Mouse (Mus musculus) ES-E14 (cell line): ENCODE measurements at regions not wholly inside any gene's neighbourhood (a gene's known extent, or its start where the extent isn't known, plus 50 kb on each side); places are given as distances from the start of the nearest gene placed in this dataset.

Source experiments
- DNase-seq: peaks from one replicate; pipeline ENCODE4 v3.0.0-alpha.2; 2013; ENCODE audit warnings: low read depth, low spot score
- H3K27ac ChIP-seq: 2 replicates; pipeline ENCODE4 v1.5.1; 2012; ENCODE audit warnings: low read depth, mild to moderate bottlenecking, low read length, moderate library complexity, mixed read lengths; ENCODE audit not compliant: poor library complexity, insufficient read depth, severe bottlenecking
- H3K36me3 ChIP-seq: 2 replicates; pipeline ENCODE4 v1.6.1; 2012; ENCODE audit warnings: mild to moderate bottlenecking, low read length, moderate library complexity, mixed read lengths; ENCODE audit not compliant: control insufficient read depth, poor library complexity, insufficient read depth, severe bottlenecking
- H3K4me1 ChIP-seq, 2 experiments: fragments of 150-350 bp in 1 of 2; sonication (generic) in 1 of 2; 2 replicates each; pipeline ENCODE4 v1.6.1; 2012; ENCODE audit warnings: low read length in 2 of 2, mild to moderate bottlenecking in 1 of 2, mixed read lengths in 1 of 2; ENCODE audit not compliant: control insufficient read depth in 2 of 2, insufficient read depth in 2 of 2, poor library complexity in 1 of 2
- H3K4me3 ChIP-seq, 2 experiments: fragments of 150-350 bp in 1 of 2; sonication (generic) in 1 of 2; 2 replicates each; pipeline ENCODE4 v1.5.1; 2012; ENCODE audit warnings: low read length in 2 of 2, low read depth in 1 of 2, mild to moderate bottlenecking in 1 of 2, mixed read lengths in 1 of 2; ENCODE audit not compliant: insufficient read depth in 1 of 2, poor library complexity in 1 of 2, severe bottlenecking in 1 of 2
- H3K9ac ChIP-seq: 2 replicates; pipeline ENCODE4 v1.6.1; 2012; ENCODE audit warnings: low read depth, mild to moderate bottlenecking, low read length, mixed read lengths; ENCODE audit not compliant: poor library complexity, insufficient read depth, severe bottlenecking
- H3K9me3 ChIP-seq: fragments of 150-350 bp; sonication (generic); 2 replicates; pipeline ENCODE4 v1.6.1; 2012; ENCODE audit warnings: low read depth, mild to moderate bottlenecking, low read length; ENCODE audit not compliant: control insufficient read depth, insufficient read depth
- CHD2 ChIP-seq: IDR thresholded peaks from 2 replicates; pipeline ENCODE4 v1.6.1; 2014; ENCODE audit warnings: mild to moderate bottlenecking, low read depth, low read length, inconsistent platforms
- HCFC1 ChIP-seq: IDR thresholded peaks from 2 replicates; pipeline ENCODE4 v1.6.1; 2012; ENCODE audit warnings: low read length, inconsistent platforms, borderline replicate concordance; ENCODE audit not compliant: insufficient read depth
- MAFK ChIP-seq: IDR thresholded peaks from 2 replicates; pipeline ENCODE4 v1.6.1; 2014; ENCODE audit warnings: mild to moderate bottlenecking, low read depth, low read length, inconsistent platforms; ENCODE audit not compliant: insufficient read depth
- ZC3H11A ChIP-seq: IDR thresholded peaks from 2 replicates; pipeline ENCODE4 v1.6.1; 2012; ENCODE audit warnings: low read depth, mild to moderate bottlenecking, inconsistent platforms, low read length, borderline replicate concordance
- ZNF384 ChIP-seq: IDR thresholded peaks from 2 replicates; pipeline ENCODE4 v1.6.1; 2012; ENCODE audit warnings: low read depth, low read length, inconsistent platforms
- in situ Hi-C, 2 experiments: fragments of 600-800 bp; cut with MboI; formaldehyde crosslinking; loops; one replicate each; pipeline ENCODE4 v1.15.1; 2025; ENCODE audit warnings: low sequenced_read_pairs in 2 of 2, inconsistent platforms in 1 of 2; ENCODE audit not compliant: unreplicated experiment in 2 of 2

- Histone ChIP-seq H3K4me1 (no peaks in the 10 kb centered on the region), H3K9me3 (no peaks in the 10 kb centered on the region), H3K4me3 (no peak overlapping the region), H3K36me3 (no peaks in the 10 kb centered on the region), H3K27ac (no peak overlapping the region), H3K9ac (no peak overlapping the region)
- DNase-seq, result no peak
- TF ChIP-seq HCFC1, result no peak
- no peak for TF ChIP-seq MAFK
- TF ChIP-seq ZC3H11A, result no peak
- no peak for TF ChIP-seq CHD2
- no peak for TF ChIP-seq ZNF384
- in situ Hi-C loops, result no loop called here
Observed at GRCm38 (mm10) chr10:68666094-68666493, 57.4 kb upstream of the Tmem26 start.

- Histone ChIP-seq H3K9ac (no peak overlapping the region), H3K4me3 (no peak overlapping the region), H3K27ac (no peak overlapping the region), H3K4me1 (no peaks in the 10 kb centered on the region), H3K9me3 (no peaks in the 10 kb centered on the region), H3K36me3 (no peaks in the 10 kb centered on the region)
- TF ChIP-seq HCFC1 (no peak), ZC3H11A (no peak), CHD2 (no peak), MAFK (no peak), ZNF384 (no peak)
- in situ Hi-C loops, result no loop called here
- no peak for DNase-seq
Observed at GRCm38 (mm10) chr10:68669330-68669729, 54.1 kb upstream of the Tmem26 start.

GRCm38 (mm10) chr10:68669992-68670391, 53.5 kb upstream of the Tmem26 start:
- Histone ChIP-seq H3K4me1 (no peaks in the 10 kb centered on the region), H3K4me3 (no peak overlapping the region), H3K9me3 (no peaks in the 10 kb centered on the region), H3K27ac (no peak overlapping the region), H3K36me3 (no peaks in the 10 kb centered on the region), H3K9ac (no peak overlapping the region)
- in situ Hi-C loops, result no loop called here
- DNase-seq, result no peak
- TF ChIP-seq ZNF384, result no peak
- no peak for TF ChIP-seq MAFK
- no peak for TF ChIP-seq HCFC1
- TF ChIP-seq CHD2, result no peak
- TF ChIP-seq ZC3H11A, result no peak

- in situ Hi-C loops, result no loop called here
- no peaks in the 10 kb centered on the region for H3K4me1 ChIP-seq
- TF ChIP-seq ZNF384 (no peak), ZC3H11A (no peak), CHD2 (no peak), MAFK (no peak), HCFC1 (no peak)
- no peak overlapping the region for H3K27ac ChIP-seq
- no peak overlapping the region for H3K4me3 ChIP-seq
- H3K36me3 ChIP-seq, result no peaks in the 10 kb centered on the region
- no peak for DNase-seq
- H3K9me3 ChIP-seq, result no peaks in the 10 kb centered on the region
- no peak overlapping the region for H3K9ac ChIP-seq
Observed at GRCm38 (mm10) chr10:68672291-68672690, 51.2 kb upstream of the Tmem26 start.

- in situ Hi-C loops, result no loop called here
- no peaks in the 10 kb centered on the region for H3K4me1 ChIP-seq
- no peaks in the 10 kb centered on the region for H3K36me3 ChIP-seq
- H3K4me3 ChIP-seq, result no peak overlapping the region
- H3K9me3 ChIP-seq, result no peaks in the 10 kb centered on the region
- no peak overlapping the region for H3K9ac ChIP-seq
- H3K27ac ChIP-seq, result no peak overlapping the region
- DNase-seq, result no peak
- TF ChIP-seq ZC3H11A (no peak), HCFC1 (no peak), CHD2 (no peak), MAFK (no peak), ZNF384 (no peak)
Observed at GRCm38 (mm10) chr10:68673102-68673872, 50.2 kb upstream of the Tmem26 start.
